Mouse (Mus musculus) midbrain, embryonic 13.5 days (tissue): Measurements from ENCODE around the gene Nudt7. TPM values are rescaled to one million over a fixed set of nuclear protein-coding genes. Genes with fewer than 3 reads are reported as not detected.
A peak's percentile ranks its signal among the peaks of the same experiment; 100 is the strongest.

Source experiments
- ATAC-seq: fragments of 200-750 bp; cut with Nextera tagmentation; 2 replicates; pipeline ENCODE4 v1.8.0; 2017; ENCODE audit warnings: mild to moderate bottlenecking, moderate TSS enrichment, moderate library complexity
- H3K27ac ChIP-seq: fragments of 300-500 bp; sonication (generic); 2 replicates; pipeline ENCODE4 v1.5.1; 2015; ENCODE audit warnings: inconsistent platforms, mild to moderate bottlenecking, moderate library complexity
- H3K27me3 ChIP-seq: fragments of 300-500 bp; sonication (generic); 2 replicates; pipeline ENCODE4 v1.6.1; 2015; ENCODE audit warnings: mild to moderate bottlenecking, inconsistent platforms
- H3K36me3 ChIP-seq: fragments of 300-500 bp; sonication (generic); 2 replicates; pipeline ENCODE4 v1.6.1; 2015; ENCODE audit warnings: mild to moderate bottlenecking, inconsistent platforms
- H3K4me1 ChIP-seq: fragments of 300-500 bp; sonication (generic); replicated peaks from 2 replicates; pipeline ENCODE4 v1.6.1; 2015; ENCODE audit warnings: inconsistent platforms
- H3K4me2 ChIP-seq: fragments of 300-500 bp; sonication (generic); replicated peaks from 2 replicates; pipeline ENCODE4 v1.6.1; 2015; ENCODE audit warnings: moderate library complexity, mild to moderate bottlenecking, inconsistent platforms
- H3K4me3 ChIP-seq: fragments of 300-500 bp; sonication (generic); replicated peaks from 2 replicates; pipeline ENCODE4 v1.5.1; 2015; ENCODE audit warnings: mild to moderate bottlenecking, inconsistent platforms
- H3K9ac ChIP-seq: fragments of 300-500 bp; sonication (generic); replicated peaks from 2 replicates; pipeline ENCODE4 v1.6.1; 2015; ENCODE audit warnings: mild to moderate bottlenecking, inconsistent platforms
- H3K9me3 ChIP-seq: fragments of 300-500 bp; sonication (generic); 2 replicates; pipeline ENCODE4 v1.6.1; 2016; ENCODE audit warnings: mild to moderate bottlenecking, inconsistent platforms
- WGBS: fragments of 180-500 bp; shearing (Covaris S2); methylation state at CpG from one replicate; pipeline ENCODE4 v1.1.7; 2015; 5-methylcytosine and 5-hydroxymethylcytosine counted together
- polyA plus RNA-seq: library from polyadenylated mRNA; unstranded; fragments of >200 nt; fragmentation: Nextera tagmentation; extraction: Ambion mirVana; gene quantifications from 2 replicates; pipeline ENCODE4 v1.2.1, GENCODE M21; 2015

Gene Nudt7
- polyA plus RNA-seq, 1 experiment from 2014 or later: 5.7 TPM

- H3K9me3 ChIP-seq: no peaks in the 10 kb centered on the region
- H3K9ac ChIP-seq: no peak overlapping the region
- H3K4me2 ChIP-seq: no peak overlapping the region
- no peak overlapping the region for H3K27ac ChIP-seq
- no peaks in the 10 kb centered on the region for H3K27me3 ChIP-seq
- H3K36me3 ChIP-seq: no peaks in the 10 kb centered on the region
- WGBS: 71% methylated on average over 1 of the region's 1 CpGs
- no peak for ATAC-seq
- no peaks in the 10 kb centered on the region for H3K4me1 ChIP-seq
- H3K4me3 ChIP-seq: no peak overlapping the region
Observed at GRCm38 (mm10) chr8:114121781-114122180, 11.6 kb upstream of the Nudt7 start.

- 67% methylated on average over 3 of the region's 3 CpGs for WGBS
- H3K27ac ChIP-seq: no peak overlapping the region
- H3K4me1 ChIP-seq: no peaks in the 10 kb centered on the region
- H3K27me3 ChIP-seq: no peaks in the 10 kb centered on the region
- no peak overlapping the region for H3K4me2 ChIP-seq
- H3K4me3 ChIP-seq: no peak overlapping the region
- no peak for ATAC-seq
- no peaks in the 10 kb centered on the region for H3K36me3 ChIP-seq
- H3K9me3 ChIP-seq: no peaks in the 10 kb centered on the region
- H3K9ac ChIP-seq: no peak overlapping the region
Observed at GRCm38 (mm10) chr8:114123611-114124010, 9.7 kb upstream of the Nudt7 start.

- 78% methylated on average over 4 of the region's 4 CpGs for WGBS
- Histone ChIP-seq H3K36me3 (no peaks in the 10 kb centered on the region), H3K9ac (no peak overlapping the region), H3K4me2 (no peak overlapping the region), H3K4me3 (no peak overlapping the region), H3K27ac (no peak overlapping the region), H3K4me1 (no peaks in the 10 kb centered on the region), H3K9me3 (no peaks in the 10 kb centered on the region), H3K27me3 (no peaks in the 10 kb centered on the region)
- no peak for ATAC-seq
Observed at GRCm38 (mm10) chr8:114124084-114124750, 9.1 kb upstream of the Nudt7 start.

GRCm38 (mm10) chr8:114130838-114131237 is 2.5 kb upstream of the Nudt7 start:
- H3K4me1 ChIP-seq: peaks cover 12% of the 10 kb centered on the region
- no peaks in the 10 kb centered on the region for H3K36me3 ChIP-seq
- ATAC-seq: no peak
- H3K4me3 ChIP-seq: no peak overlapping the region
- H3K4me2 ChIP-seq: no peak overlapping the region
- H3K27ac ChIP-seq: no peak overlapping the region
- no peaks in the 10 kb centered on the region for H3K27me3 ChIP-seq
- no peak overlapping the region for H3K9ac ChIP-seq
- 87% methylated on average over 7 of the region's 7 CpGs for WGBS
- no peaks in the 10 kb centered on the region for H3K9me3 ChIP-seq

GRCm38 (mm10) chr8:114131421-114131820 is 1.9 kb upstream of the Nudt7 start:
- H3K4me3 ChIP-seq: no peak overlapping the region

GRCm38 (mm10) chr8:114133050-114133509 is 277 bp upstream of the Nudt7 start:
- Histone ChIP-seq H3K9ac (no peak overlapping the region), H3K27ac (no peak overlapping the region), H3K9me3 (no peaks in the 10 kb centered on the region), H3K4me2 (peak overlapping the region; percentile 71), H3K4me1 (peaks cover 12% of the 10 kb centered on the region), H3K27me3 (no peaks in the 10 kb centered on the region), H3K36me3 (no peaks in the 10 kb centered on the region), H3K4me3 (peak overlapping the region; percentile 45)
- WGBS: 18% methylated on average over 11 of the region's 14 CpGs
- ATAC-seq: peak; percentile 67; the same call in 1 of the 2 replicates

More at GRCm38 (mm10) chr8:114131421-114131820, 1.9 kb upstream of the Nudt7 start:
- no peak for ATAC-seq
- no peaks in the 10 kb centered on the region for H3K27me3 ChIP-seq
- H3K4me2 ChIP-seq: no peak overlapping the region
- H3K9ac ChIP-seq: no peak overlapping the region
- no peaks in the 10 kb centered on the region for H3K9me3 ChIP-seq
- no peak overlapping the region for H3K27ac ChIP-seq
- WGBS: 90% methylated on average over 4 of the region's 4 CpGs
- no peaks in the 10 kb centered on the region for H3K36me3 ChIP-seq
- peaks cover 12% of the 10 kb centered on the region for H3K4me1 ChIP-seq

GRCm38 (mm10) chr8:114136750-114137149 is 3.4 kb downstream of the Nudt7 start:
- H3K27me3 ChIP-seq: no peaks in the 10 kb centered on the region
- H3K9me3 ChIP-seq: no peaks in the 10 kb centered on the region
- no peak overlapping the region for H3K4me3 ChIP-seq
- H3K4me1 ChIP-seq: peaks cover 12% of the 10 kb centered on the region
- H3K4me2 ChIP-seq: no peak overlapping the region
- no peak overlapping the region for H3K27ac ChIP-seq
- H3K9ac ChIP-seq: no peak overlapping the region
- ATAC-seq: no peak
- WGBS: 95% methylated on average over 1 of the region's 1 CpGs
- H3K36me3 ChIP-seq: no peaks in the 10 kb centered on the region

- WGBS: 84% methylated on average over 5 of the region's 5 CpGs
- Histone ChIP-seq H3K36me3 (no peaks in the 10 kb centered on the region), H3K27ac (no peak overlapping the region), H3K9ac (no peak overlapping the region), H3K9me3 (no peaks in the 10 kb centered on the region), H3K4me2 (no peak overlapping the region), H3K4me3 (no peak overlapping the region), H3K4me1 (peaks cover 12% of the 10 kb centered on the region), H3K27me3 (no peaks in the 10 kb centered on the region)
- no peak for ATAC-seq
Observed at GRCm38 (mm10) chr8:114137181-114137580, 3.8 kb downstream of the Nudt7 start.

GRCm38 (mm10) chr8:114140437-114140836 is 7.1 kb downstream of the Nudt7 start:
- H3K9me3 ChIP-seq: no peaks in the 10 kb centered on the region
- WGBS: 86% methylated on average over 2 of the region's 2 CpGs
- ATAC-seq: no peak
- no peaks in the 10 kb centered on the region for H3K36me3 ChIP-seq
- no peaks in the 10 kb centered on the region for H3K4me1 ChIP-seq
- H3K4me3 ChIP-seq: no peak overlapping the region
- no peak overlapping the region for H3K27ac ChIP-seq
- no peak overlapping the region for H3K9ac ChIP-seq
- H3K4me2 ChIP-seq: no peak overlapping the region
- no peaks in the 10 kb centered on the region for H3K27me3 ChIP-seq

GRCm38 (mm10) chr8:114142199-114142598 is 8.8 kb downstream of the Nudt7 start:
- Histone ChIP-seq H3K4me3 (no peak overlapping the region), H3K4me2 (no peak overlapping the region), H3K9me3 (no peaks in the 10 kb centered on the region), H3K4me1 (no peaks in the 10 kb centered on the region), H3K9ac (no peak overlapping the region), H3K27ac (no peak overlapping the region), H3K36me3 (no peaks in the 10 kb centered on the region), H3K27me3 (no peaks in the 10 kb centered on the region)
- no peak for ATAC-seq

- H3K4me1 ChIP-seq: no peaks in the 10 kb centered on the region
- H3K4me3 ChIP-seq: no peak overlapping the region
- no peaks in the 10 kb centered on the region for H3K36me3 ChIP-seq
- no peak overlapping the region for H3K9ac ChIP-seq
- WGBS: 87% methylated on average over 4 of the region's 4 CpGs
- H3K27me3 ChIP-seq: no peaks in the 10 kb centered on the region
- H3K27ac ChIP-seq: no peak overlapping the region
- H3K9me3 ChIP-seq: no peaks in the 10 kb centered on the region
- ATAC-seq: no peak
- H3K4me2 ChIP-seq: no peak overlapping the region
Observed at GRCm38 (mm10) chr8:114143645-114144290, 10.4 kb downstream of the Nudt7 start.

- no peaks in the 10 kb centered on the region for H3K4me1 ChIP-seq
Observed at GRCm38 (mm10) chr8:114153311-114154045, 20.1 kb downstream of the Nudt7 start.

More at GRCm38 (mm10) chr8:114153311-114154045, 20.1 kb downstream of the Nudt7 start:
- Histone ChIP-seq H3K9ac (no peak overlapping the region), H3K4me2 (no peak overlapping the region), H3K27ac (no peak overlapping the region), H3K27me3 (no peaks in the 10 kb centered on the region), H3K4me3 (no peak overlapping the region), H3K36me3 (no peaks in the 10 kb centered on the region), H3K9me3 (no peaks in the 10 kb centered on the region)
- 73% methylated on average over 6 of the region's 6 CpGs for WGBS
- no peak for ATAC-seq
